Mouse (Mus musculus) G1E-ER4 (cell line): ENCODE measurements at regions not wholly inside any gene's neighbourhood (a gene's known extent, or its start where the extent isn't known, plus 50 kb on each side); places are given as distances from the start of the nearest gene placed in this dataset.

Experiments
- GATA1 ChIP-seq: IDR thresholded peaks from one replicate; pipeline ENCODE4 v1.8.0; 2012; ENCODE audit warnings: low read length, inconsistent platforms

- no peak for TF ChIP-seq GATA1
Measured at GRCm38 (mm10) chr17:60509122-60509521, 1496.0 kb upstream of the Nudt12 start.

GRCm38 (mm10) chr17:60468901-60469300, 1455.7 kb upstream of the Nudt12 start:
- TF ChIP-seq GATA1, result no peak

GRCm38 (mm10) chr17:60465041-60465440, 1451.9 kb upstream of the Nudt12 start:
- no peak for TF ChIP-seq GATA1

DNA sequence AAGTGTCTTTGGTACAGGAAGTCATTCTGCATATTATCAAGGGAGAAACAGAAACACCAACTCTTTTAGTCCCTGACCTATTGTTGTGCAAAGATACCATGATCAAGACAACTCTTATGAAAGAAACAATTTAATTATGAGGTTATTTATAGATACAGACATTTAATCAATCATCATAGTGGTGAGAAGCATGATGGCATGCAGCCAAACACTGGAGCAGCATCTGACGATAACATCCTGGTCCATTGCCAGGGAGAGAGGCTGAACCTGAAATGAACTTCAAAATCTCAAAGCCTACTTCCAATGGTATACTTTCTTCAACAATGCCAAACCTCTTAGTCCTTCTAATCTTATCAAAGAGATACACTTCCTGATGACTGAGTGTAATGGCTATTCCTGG, 1439.7 kb upstream of the Nudt12 start:
- TF ChIP-seq GATA1, result peak; percentile 7

DNA sequence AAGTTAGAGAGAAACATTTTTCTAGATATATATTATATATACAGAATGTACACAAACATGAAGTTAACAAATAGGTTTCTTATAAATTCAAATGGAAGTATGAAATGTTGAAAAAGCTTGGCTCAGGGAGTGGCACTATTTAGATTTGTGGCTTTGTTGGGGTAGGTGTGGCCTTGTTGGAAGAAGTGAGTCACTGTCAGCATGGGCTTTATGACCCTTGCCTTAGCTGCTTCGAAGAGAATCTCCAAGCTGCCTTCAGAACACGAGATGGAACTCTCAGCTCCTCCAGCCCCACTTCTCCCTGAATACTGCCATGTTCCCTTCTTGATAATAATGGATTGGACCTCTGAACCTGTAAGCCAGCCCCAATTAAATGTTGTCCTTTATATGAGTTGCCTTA, 1410.4 kb upstream of the Nudt12 start:
- no peak for TF ChIP-seq GATA1
